Comparison of ENCODE assay signal across 8 mouse cellular contexts in genomic region chr12:100725458-100725786, GRCm38 (mm10). TPM values are rescaled to one million over a fixed set of nuclear protein-coding genes. Genes with fewer than 3 reads are reported as not detected.
DNase-seq lines count a peak whose midpoint lies in the region; ATAC-seq and TF ChIP-seq lines count a peak whose summit lies in the region.

No protein-coding gene starts in this region.

- peak overlapping the region; percentile 37; the same call in 1 of the 2 replicates for H3K27ac ChIP-seq in kidney, embryonic 15.5 days
- H3K27ac ChIP-seq in cortical plate, adult 2 months (ENCODE audit: insufficient read depth, low read length), result no peak overlapping the region
- H3K27ac ChIP-seq in hindbrain, embryonic 16.5 days (ENCODE audit: low read depth, low read length), result no peak overlapping the region
- H3K27ac ChIP-seq in midbrain, embryonic 16.5 days (ENCODE audit: low read length), result 0 out of 2 replicates have a peak overlapping the region, but pooled peaks have one; percentile 95

- no peaks in the 10 kb centered on the region for H3K9me3 ChIP-seq in kidney, embryonic 15.5 days (replicated peaks)
- H3K9me3 ChIP-seq in hindbrain, embryonic 16.5 days (ENCODE audit: control insufficient read depth, low read length), result no peaks in the 10 kb centered on the region
- H3K9me3 ChIP-seq in midbrain, embryonic 16.5 days (replicated peaks; ENCODE audit: control insufficient read depth, low read length, poor library complexity, severe bottlenecking), result no peaks in the 10 kb centered on the region

- TF ChIP-seq POLR2A in cortical plate, adult 2 months (IDR thresholded peaks at IDR 0.05; ENCODE audit: extremely low read depth, insufficient read depth, low read length), result no peak

- TF ChIP-seq CTCF in cortical plate, adult 2 months (IDR thresholded peaks at IDR 0.05; ENCODE audit: extremely low read depth, insufficient read depth, low read length), result no peak

- H3K4me3 ChIP-seq in kidney, embryonic 15.5 days (replicated peaks), result peak overlapping the region; percentile 68
- H3K4me3 ChIP-seq in cortical plate, adult 2 months (ENCODE audit: insufficient read depth, low read length), result peak overlapping the region; percentile 86
- peak overlapping the region; percentile 85 for H3K4me3 ChIP-seq in hindbrain, embryonic 16.5 days (ENCODE audit: low read length)
- H3K4me3 ChIP-seq in midbrain, embryonic 16.5 days (ENCODE audit: low read depth, low read length), result peak overlapping the region; percentile 91

- WGBS in kidney, embryonic 15.5 days, result 9% methylated on average over 17 of the region's 17 CpGs
- 4% methylated on average over 17 of the region's 17 CpGs for WGBS in hindbrain, embryonic 16.5 days
- 4% methylated on average over 17 of the region's 17 CpGs for WGBS in midbrain, embryonic 16.5 days

- no peaks in the 10 kb centered on the region for H3K27me3 ChIP-seq in kidney, embryonic 15.5 days
- no peaks in the 10 kb centered on the region for H3K27me3 ChIP-seq in hindbrain, embryonic 16.5 days (replicated peaks; ENCODE audit: control insufficient read depth, insufficient read depth, low read length)
- H3K27me3 ChIP-seq in midbrain, embryonic 16.5 days (ENCODE audit: control insufficient read depth, insufficient read depth, low read depth, low read length), result no peaks in the 10 kb centered on the region; the same call in 1 of the 2 replicates

- no peak overlapping the region for H3K9ac ChIP-seq in kidney, embryonic 15.5 days
- 0 out of 2 replicates have a peak overlapping the region, but pooled peaks have one; percentile 36 for H3K9ac ChIP-seq in hindbrain, embryonic 16.5 days (ENCODE audit: low read depth, low read length)
- no peak overlapping the region for H3K9ac ChIP-seq in midbrain, embryonic 16.5 days (ENCODE audit: low read depth, low read length)

- H3K4me2 ChIP-seq in kidney, embryonic 15.5 days, result peak overlapping the region; percentile 75
- peak overlapping the region; percentile 62 for H3K4me2 ChIP-seq in hindbrain, embryonic 16.5 days (ENCODE audit: low read length)
- H3K4me2 ChIP-seq in midbrain, embryonic 16.5 days (ENCODE audit: low read length), result peak overlapping the region; percentile 62

- H3K36me3 ChIP-seq in kidney, embryonic 15.5 days, result no peaks in the 10 kb centered on the region
- H3K36me3 ChIP-seq in hindbrain, embryonic 16.5 days (ENCODE audit: control insufficient read depth, insufficient read depth, low read length), result no peaks in the 10 kb centered on the region
- no peaks in the 10 kb centered on the region for H3K36me3 ChIP-seq in midbrain, embryonic 16.5 days (ENCODE audit: control insufficient read depth, insufficient read depth, low read length)

- no peak for ATAC-seq in kidney, embryonic 15.5 days (replicated peaks; ENCODE audit: low FRiP score)
- no peak for ATAC-seq in hindbrain, embryonic 16.5 days
- ATAC-seq in midbrain, embryonic 16.5 days, result no peak

- peaks cover 20% of the 10 kb centered on the region for H3K4me1 ChIP-seq in kidney, embryonic 15.5 days
- no peaks in the 10 kb centered on the region for H3K4me1 ChIP-seq in cortical plate, adult 2 months (ENCODE audit: control insufficient read depth, insufficient read depth, low read length)
- H3K4me1 ChIP-seq in hindbrain, embryonic 16.5 days (ENCODE audit: control insufficient read depth, insufficient read depth, low read depth, low read length), result peaks cover 12% of the 10 kb centered on the region
- H3K4me1 ChIP-seq in midbrain, embryonic 16.5 days (ENCODE audit: control insufficient read depth, insufficient read depth, low read length), result peaks cover 13% of the 10 kb centered on the region

- no peak for DNase-seq in kidney, postnatal 25 days
- no peak for DNase-seq in layer of hippocampus, adult 11-12 months (ENCODE audit: low spot score)
- DNase-seq in thymus, postnatal 10 days (ENCODE audit: low spot score in 2 of 2), result no peak
- DNase-seq in embryo, embryonic 11 days, result no peak

RNA-seq across cellular contexts. Expression of gene Rps6ka5, which starts 1.4 kb away (rescaled TPM):
- polyA plus RNA-seq in kidney, embryonic 15.5 days (2015; fragmentation: Nextera tagmentation; extraction: Ambion mirVana), result 3.9 and 4.9 TPM in 2 replicates
- polyA plus RNA-seq in cortical plate, adult 2 months (2012; rRNA removed), result 9.5 and 10.8 TPM in 2 replicates
- 5.7 and 6.4 TPM in 2 replicates for polyA plus RNA-seq in hindbrain, embryonic 16.5 days (2015; fragmentation: Nextera tagmentation; extraction: Ambion mirVana)
- polyA plus RNA-seq in midbrain, embryonic 16.5 days (2015; fragmentation: Nextera tagmentation; extraction: Ambion mirVana), result 6.8 and 7.0 TPM in 2 replicates

RNA-seq across cellular contexts. Expression of gene Dglucy, which starts 53.4 kb away (rescaled TPM):
- 2.6 and 3.0 TPM in 2 replicates for polyA plus RNA-seq in kidney, embryonic 15.5 days (2015; fragmentation: Nextera tagmentation; extraction: Ambion mirVana)
- 8.0 and 8.2 TPM in 2 replicates for polyA plus RNA-seq in cortical plate, adult 2 months (2012; rRNA removed)
- 3.2 and 4.5 TPM in 2 replicates for polyA plus RNA-seq in hindbrain, embryonic 16.5 days (2015; fragmentation: Nextera tagmentation; extraction: Ambion mirVana)
- polyA plus RNA-seq in midbrain, embryonic 16.5 days (2015; fragmentation: Nextera tagmentation; extraction: Ambion mirVana), result 2.2 and 2.9 TPM in 2 replicates

Comparison
In these comparisons a context has a peak if more than half of its experiments do, and no peak if none do; other contexts are left out.
1. H3K27ac ChIP-seq: peak in kidney, embryonic 15.5 days (single experiment) and midbrain, embryonic 16.5 days (single experiment); none in cortical plate, adult 2 months (single experiment) and hindbrain, embryonic 16.5 days (single experiment).
2. Peak in every context shown above with its lines, with median percentiles within 50 percentile points of each other: H3K4me2 ChIP-seq and H3K4me3 ChIP-seq.